Comparison of ENCODE assay signal across 15 mouse cellular contexts in genomic region chr17:84645894-84646293, GRCm38 (mm10). TPM values are rescaled to one million over a fixed set of nuclear protein-coding genes. Genes with fewer than 3 reads are reported as not detected.
"Had no signal": no experiment of that assay in that cellular context is flagged by ENCODE, and none has a peak within 500 bp of the region (broad histone marks: within the 10 kb centered on the region; RNA-seq: fewer than 3 reads in every experiment).

No protein-coding gene starts in this region.

- H3K36me3 ChIP-seq: liver, embryonic 13.5 days; lung, embryonic 15.5 days; stomach, embryonic 15.5 days had no signal

- H3K9me3 ChIP-seq: limb, embryonic 12.5 days; liver, embryonic 13.5 days; lung, embryonic 15.5 days; stomach, embryonic 15.5 days had no signal

- H3K9ac ChIP-seq: limb, embryonic 12.5 days; liver, embryonic 13.5 days; liver, postnatal 0 days; lung, embryonic 15.5 days; stomach, embryonic 15.5 days had no signal

- H3K27me3 ChIP-seq: limb, embryonic 12.5 days; liver, embryonic 13.5 days; lung, embryonic 15.5 days; stomach, embryonic 15.5 days had no signal

- DNase-seq: kidney, postnatal 36 days; layer of hippocampus, adult 9-11 months; layer of hippocampus, postnatal 36 days; liver; liver, embryonic 13.5 days; liver, postnatal 0 days; lung, postnatal 14 days; right cerebral cortex, postnatal 14 days; thymus, adult 2 months; thymus, postnatal 25 days had no signal

- H3K27ac ChIP-seq: liver, embryonic 13.5 days; lung, embryonic 15.5 days; stomach, embryonic 15.5 days had no signal

- ATAC-seq: liver, postnatal 0 days; midbrain, embryonic 16.5 days had no signal

- H3K4me3 ChIP-seq: limb, embryonic 12.5 days; liver, embryonic 13.5 days; lung, embryonic 15.5 days; stomach, embryonic 15.5 days had no signal

- H3K4me2 ChIP-seq: limb, embryonic 12.5 days; liver, embryonic 13.5 days; lung, embryonic 15.5 days; stomach, embryonic 15.5 days had no signal

RNA-seq across cellular contexts. Expression of gene Abcg8, which starts 30.2 kb away (rescaled TPM):
- polyA plus RNA-seq: lung, embryonic 15.5 days; neural tube, embryonic 14.5 days had no signal
